Mouse (Mus musculus) cerebellum, adult 2 months (tissue): Measurements from ENCODE around the gene Gm28374. TPM values are rescaled to one million over a fixed set of nuclear protein-coding genes. Genes with fewer than 3 reads are reported as not detected.

Experiments
- DNase-seq, 2 experiments: peaks; one replicate each; pipeline ENCODE4 v3.0.0; 2021
- H3K27ac ChIP-seq: fragments of 200-500 bp; 2 replicates; pipeline ENCODE4 v1.5.1; 2012; ENCODE audit warnings: low read length, control low read depth, inconsistent platforms; ENCODE audit not compliant: insufficient read depth
- H3K27me3 ChIP-seq: fragments of 200-500 bp; 2 replicates; pipeline ENCODE4 v1.6.1; 2012; ENCODE audit warnings: inconsistent platforms, mild to moderate bottlenecking, low read length, moderate library complexity; ENCODE audit not compliant: control insufficient read depth, insufficient read depth
- H3K4me1 ChIP-seq: fragments of 200-500 bp; 2 replicates; pipeline ENCODE4 v1.6.1; 2011; ENCODE audit warnings: low read length; ENCODE audit not compliant: control insufficient read depth, insufficient read depth
- H3K4me3 ChIP-seq: fragments of 200-500 bp; replicated peaks from 2 replicates; pipeline ENCODE3; 2011; ENCODE audit warnings: mild to moderate bottlenecking, low read depth, low read length, control low read depth; ENCODE audit not compliant: insufficient read depth
- CTCF ChIP-seq: fragments of 200-500 bp; IDR thresholded peaks from 2 replicates; pipeline ENCODE4 v1.5.1; 2011; ENCODE audit warnings: low read depth, mild to moderate bottlenecking, control low read depth, low read length, moderate library complexity, borderline replicate concordance; ENCODE audit not compliant: insufficient read depth
- POLR2A ChIP-seq: fragments of 200-500 bp; IDR thresholded peaks from 2 replicates; pipeline ENCODE4 v1.6.1; 2011; ENCODE audit warnings: low read length, control low read depth, borderline replicate concordance; ENCODE audit not compliant: insufficient read depth
- WGBS: fragments of 180-500 bp; shearing (Covaris S2); methylation state at CpG from one replicate; pipeline ENCODE4 v1.1.7; 2018; 5-methylcytosine and 5-hydroxymethylcytosine counted together
- polyA plus RNA-seq: library from polyadenylated mRNA; depleted of rRNA; stranded (reverse); fragments of >200 nt; gene quantifications from 2 replicates; pipeline ENCODE4 v1.2.3, GENCODE M21; 2012

The Gm28374 gene
- polyA plus RNA-seq, 1 experiment = 1.3 TPM

GRCm38 (mm10) chr19:6058513-6058912 is 23.5 kb downstream of the Gm28374 start:
- no peak for DNase-seq
- Histone ChIP-seq H3K4me1 (peaks cover 19% of the 10 kb centered on the region), H3K27me3 (no peaks in the 10 kb centered on the region), H3K27ac (no peak overlapping the region), H3K4me3 (peak overlapping the region; percentile 58)
- 22% methylated on average over 5 of the region's 5 CpGs for WGBS
- TF ChIP-seq CTCF (no peak), POLR2A (no peak)

- under 1% methylated on average over 62 of the region's 63 CpGs for WGBS
- H3K4me1 ChIP-seq = peaks cover 12% of the 10 kb centered on the region
- DNase-seq = peak; percentile 98 to 99
- H3K4me3 ChIP-seq = peak within 1 kb of the TSS; percentile 90
- H3K27ac ChIP-seq = peak within 1 kb of the TSS; percentile 63
- TF ChIP-seq POLR2A (peak; percentile 99), CTCF (no peak)
- H3K27me3 ChIP-seq = no peaks in the 10 kb centered on the region
Measured at GRCm38 (mm10) chr19:6057313-6058096, 24.6 kb downstream of the Gm28374 start, which contains the start of the genes Mrpl49 and Fau. Gene Mrpl49, minus strand, starts transcription at chr19:6057785. Gene Fau, plus strand, starts transcription at chr19:6057844.

GRCm38 (mm10) chr19:6056696-6057095 is 25.4 kb downstream of the Gm28374 start:
- H3K4me3 ChIP-seq = no peak overlapping the region
- WGBS = 34% methylated on average over 4 of the region's 4 CpGs
- DNase-seq = peak; percentile 14 to 15
- H3K27me3 ChIP-seq = no peaks in the 10 kb centered on the region
- TF ChIP-seq POLR2A = no peak
- TF ChIP-seq CTCF = no peak
- no peak overlapping the region for H3K27ac ChIP-seq
- peaks cover 7% of the 10 kb centered on the region; the same call in 1 of the 2 replicates for H3K4me1 ChIP-seq

GRCm38 (mm10) chr19:6054296-6054695 is 27.8 kb downstream of the Gm28374 start:
- 78% methylated on average over 5 of the region's 5 CpGs for WGBS
- Histone ChIP-seq H3K27me3 (no peaks in the 10 kb centered on the region), H3K27ac (no peak overlapping the region), H3K4me1 (peaks cover 4% of the 10 kb centered on the region), H3K4me3 (no peak overlapping the region)
- TF ChIP-seq POLR2A = no peak
- TF ChIP-seq CTCF = no peak
- DNase-seq = no peak

GRCm38 (mm10) chr19:6052516-6052915 is 29.5 kb downstream of the Gm28374 start:
- no peak for DNase-seq
- H3K4me1 ChIP-seq = no peaks in the 10 kb centered on the region; the same call in 1 of the 2 replicates
- no peaks in the 10 kb centered on the region for H3K27me3 ChIP-seq
- H3K4me3 ChIP-seq = no peak overlapping the region
- WGBS = 71% methylated on average over 7 of the region's 7 CpGs
- no peak for TF ChIP-seq POLR2A
- TF ChIP-seq CTCF = no peak
- no peak overlapping the region for H3K27ac ChIP-seq

GRCm38 (mm10) chr19:6048681-6049410 is 33.2 kb downstream of the Gm28374 start:
- Histone ChIP-seq H3K4me1 (no peaks in the 10 kb centered on the region; the same call in 1 of the 2 replicates), H3K27ac (no peak overlapping the region), H3K4me3 (no peak overlapping the region), H3K27me3 (no peaks in the 10 kb centered on the region)
- WGBS = 85% methylated on average over 11 of the region's 11 CpGs
- TF ChIP-seq POLR2A = no peak
- no peak for TF ChIP-seq CTCF
- DNase-seq = no peak

- WGBS = 67% methylated on average over 8 of the region's 8 CpGs
- peak in 1 of 2 experiments; percentile 27 for DNase-seq
- Histone ChIP-seq H3K4me3 (peak overlapping the region; percentile 87), H3K27me3 (no peaks in the 10 kb centered on the region), H3K4me1 (no peaks in the 10 kb centered on the region; the same call in 1 of the 2 replicates), H3K27ac (no peak overlapping the region)
- TF ChIP-seq POLR2A = no peak
- no peak for TF ChIP-seq CTCF
Measured at GRCm38 (mm10) chr19:6047899-6048166, 34.2 kb downstream of the Gm28374 start.
